Mouse (Mus musculus) frontal cortex, adult 2 months (tissue): ENCODE data around the gene Dmxl2. TPM values are rescaled to one million over a fixed set of nuclear protein-coding genes. Genes with fewer than 3 reads are reported as not detected.

Experiments
- DNase-seq, 2 experiments: peaks; one replicate each; pipeline ENCODE4 v3.0.0; 2022; ENCODE audit warnings: low spot score in 1 of 2; ENCODE audit errors: extremely low spot score in 1 of 2
- polyA plus RNA-seq: library from polyadenylated mRNA; depleted of rRNA; stranded (reverse); fragments of >200 nt; gene quantifications from 2 replicates; pipeline ENCODE4 v1.2.3, GENCODE M21; 2012

Dmxl2 gene
- polyA plus RNA-seq, 1 experiment: 92.6 TPM

DNA sequence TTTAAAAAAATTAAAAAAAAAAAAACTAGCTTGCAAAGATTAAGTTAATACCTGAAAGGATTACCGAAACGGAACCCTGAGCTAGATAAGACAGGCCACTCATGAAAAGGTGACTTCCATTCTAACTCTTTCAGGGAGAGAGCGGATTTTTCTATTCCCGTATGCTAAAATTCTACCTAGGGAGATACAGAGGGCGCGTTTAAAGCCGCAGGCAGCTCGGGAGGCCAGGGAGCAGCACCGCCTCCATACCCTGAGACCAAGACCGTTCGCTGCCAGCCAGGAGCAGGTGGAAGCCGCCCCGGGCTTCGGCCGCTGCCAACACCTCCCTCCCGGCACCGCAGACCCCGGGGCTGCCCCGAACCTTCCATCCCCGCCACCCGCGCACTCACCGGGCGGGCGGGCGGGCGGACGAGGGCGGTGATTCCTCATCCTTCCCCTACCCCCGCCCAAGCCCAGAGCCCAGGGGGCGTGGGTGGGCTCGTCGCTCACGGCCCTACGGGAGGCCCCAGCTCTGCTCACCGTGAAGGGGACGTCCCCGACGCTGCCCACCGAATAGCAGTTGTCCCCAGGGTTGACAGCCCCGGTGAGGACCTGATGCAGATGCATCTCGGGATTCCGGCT is 484 bp downstream of the Dmxl2 start:
- DNase-seq: peak in 1 of 2 experiments; percentile 33

DNA sequence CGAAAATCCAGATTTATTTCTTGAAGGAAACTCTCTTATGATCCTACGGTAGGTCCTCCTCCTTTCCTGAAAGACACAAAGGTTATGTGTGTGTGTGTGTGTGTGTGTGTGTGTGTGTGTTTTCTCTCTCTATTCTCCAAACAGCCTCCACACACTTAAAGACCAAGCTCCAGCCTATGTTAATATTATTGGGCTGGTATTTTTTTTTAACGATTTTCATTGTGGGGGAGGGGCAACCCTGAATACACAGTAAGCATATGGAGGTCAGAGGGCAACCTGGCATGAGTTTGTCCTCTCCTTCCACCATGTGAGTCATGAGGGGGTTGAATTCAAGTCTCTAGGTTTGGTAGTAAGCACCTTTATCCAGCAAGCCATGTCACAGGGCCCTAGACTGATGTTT is 1.6 kb downstream of the Dmxl2 start:
- no peak for DNase-seq

- no peak for DNase-seq
Observed at GRCm38 (mm10) chr9:54499291-54499690, 2.1 kb downstream of the Dmxl2 start.

GRCm38 (mm10) chr9:54490431-54490830 is 11.0 kb downstream of the Dmxl2 start:
- DNase-seq: no peak

- no peak for DNase-seq
Observed at GRCm38 (mm10) chr9:54489599-54489998, 11.8 kb downstream of the Dmxl2 start.

DNA sequence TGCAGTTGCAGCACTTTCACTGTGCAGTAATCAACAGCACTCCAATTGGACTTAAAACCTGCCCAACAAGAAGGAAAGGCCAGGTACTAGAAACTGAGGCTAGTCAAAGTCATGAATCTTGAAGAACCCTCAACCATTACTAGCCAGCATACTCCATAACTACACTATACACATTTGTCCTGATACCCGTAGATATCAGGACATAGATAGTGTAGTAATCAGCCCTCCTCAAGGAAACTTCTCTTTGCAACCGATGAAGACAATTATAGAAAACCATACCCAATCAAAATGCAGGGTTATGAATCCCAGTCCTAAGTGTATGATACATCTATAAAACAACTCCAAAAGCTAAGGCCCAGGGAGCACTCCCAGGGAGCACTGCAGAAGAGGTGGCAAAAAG is 16.5 kb downstream of the Dmxl2 start:
- no peak for DNase-seq

DNA sequence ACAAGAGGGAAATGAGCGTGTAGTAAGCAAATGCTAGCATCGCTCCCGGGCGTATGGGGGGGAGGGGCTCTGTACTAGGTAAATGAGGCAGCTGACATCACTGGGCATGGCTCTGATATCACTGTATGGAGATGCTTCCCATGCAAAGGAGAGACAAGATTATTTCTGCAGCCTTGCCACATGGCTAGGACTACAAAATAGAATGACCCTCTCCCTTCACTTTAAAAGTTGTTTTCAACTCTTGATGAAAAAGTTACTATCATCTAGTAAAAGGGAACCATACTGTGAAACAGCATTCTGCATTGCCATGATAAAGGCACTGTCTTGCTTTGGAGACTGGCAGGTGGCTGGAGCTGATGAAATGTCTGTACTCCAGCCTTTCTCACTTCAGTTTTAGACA is 18.2 kb downstream of the Dmxl2 start:
- no peak for DNase-seq

- DNase-seq: no peak
Observed at GRCm38 (mm10) chr9:54482763-54483162, 18.7 kb downstream of the Dmxl2 start.

DNA sequence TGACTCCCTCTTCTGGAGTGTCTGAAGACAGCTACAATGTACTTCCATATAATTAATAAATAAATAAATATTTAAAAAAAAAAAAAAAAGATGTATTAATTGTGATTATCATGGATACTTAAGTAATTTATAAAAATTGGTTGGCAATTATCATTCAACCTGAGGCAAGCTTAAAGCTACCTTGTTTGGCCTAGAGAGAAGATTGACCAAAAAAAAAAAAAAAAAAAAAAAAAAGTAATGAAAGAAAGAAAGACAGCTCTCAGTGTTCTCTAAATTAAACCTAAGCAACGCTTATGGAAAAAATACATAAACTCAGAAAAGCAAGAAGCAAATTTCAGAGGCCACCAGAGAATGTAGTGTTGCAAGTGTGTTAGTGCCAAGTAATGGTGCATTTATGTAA is 22.4 kb downstream of the Dmxl2 start:
- DNase-seq: no peak

DNA sequence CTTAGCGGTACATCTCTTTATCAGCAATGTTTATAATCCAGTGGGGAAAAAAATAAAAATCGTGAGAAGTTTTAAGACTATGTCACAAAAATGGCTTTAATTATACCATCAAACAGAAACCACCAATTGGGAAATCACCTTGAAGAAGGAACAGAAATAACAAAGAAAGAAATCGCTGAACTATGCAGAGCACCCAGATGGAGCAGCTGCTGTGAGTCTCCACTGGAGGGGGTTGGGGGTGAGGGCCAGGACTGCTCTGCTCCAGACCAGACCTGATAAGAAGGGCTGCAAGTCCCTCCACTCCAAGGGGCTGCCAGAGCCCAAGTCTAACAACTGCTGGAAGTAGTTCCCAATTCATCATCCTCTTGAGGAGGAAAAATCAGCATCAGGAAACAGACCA is 23.3 kb downstream of the Dmxl2 start:
- DNase-seq: no peak

GRCm38 (mm10) chr9:54474546-54474945 is 26.9 kb downstream of the Dmxl2 start:
- DNase-seq: no peak

DNA sequence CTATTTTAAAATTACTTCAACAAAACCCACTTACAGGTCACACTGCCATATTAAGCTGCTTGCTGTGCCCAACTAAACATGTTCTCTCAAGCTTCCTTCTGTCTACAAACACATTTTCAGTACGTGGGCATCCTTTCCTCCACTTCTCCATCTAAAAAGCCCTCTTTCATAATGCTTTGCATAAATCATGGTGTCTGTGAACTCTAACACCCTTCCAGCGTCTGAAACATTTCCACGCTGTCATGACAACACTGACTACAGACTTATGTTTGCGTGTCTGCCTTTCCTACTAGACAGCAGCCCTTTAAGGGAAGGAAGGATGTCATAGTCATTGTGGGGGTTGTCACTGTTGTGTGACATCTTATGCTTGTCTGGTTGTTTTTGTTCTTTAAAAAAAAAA is 27.4 kb downstream of the Dmxl2 start:
- peak; percentile 24 to 55 for DNase-seq

- DNase-seq: no peak
Observed at GRCm38 (mm10) chr9:54472784-54473183, 28.6 kb downstream of the Dmxl2 start.

GRCm38 (mm10) chr9:54469339-54469738 is 32.1 kb downstream of the Dmxl2 start:
- no peak for DNase-seq

DNA sequence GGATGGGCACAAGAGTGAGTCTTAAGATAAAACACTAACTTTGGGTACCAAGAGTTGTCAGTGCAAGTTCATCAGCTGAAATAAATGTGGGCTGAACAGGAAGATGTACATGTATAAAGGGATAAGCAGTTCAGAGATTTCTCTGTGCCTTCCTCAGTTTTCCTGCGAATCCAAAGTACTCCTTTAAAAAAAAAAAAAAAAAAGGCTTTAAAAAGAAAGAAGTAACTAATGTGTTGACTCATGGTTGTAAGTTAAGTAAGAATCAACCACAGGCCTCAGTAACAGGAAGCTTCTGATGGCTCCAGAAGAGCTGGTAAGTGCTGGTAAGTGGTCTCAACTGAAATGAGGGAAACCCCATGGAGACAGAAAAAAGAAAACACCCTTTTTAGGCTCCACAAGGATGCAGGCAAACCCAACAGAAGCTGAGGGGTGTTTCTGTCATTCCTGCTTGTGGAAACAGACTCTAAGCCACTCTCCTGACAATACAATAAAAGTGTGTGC is 33.9 kb downstream of the Dmxl2 start:
- no peak for DNase-seq

DNA sequence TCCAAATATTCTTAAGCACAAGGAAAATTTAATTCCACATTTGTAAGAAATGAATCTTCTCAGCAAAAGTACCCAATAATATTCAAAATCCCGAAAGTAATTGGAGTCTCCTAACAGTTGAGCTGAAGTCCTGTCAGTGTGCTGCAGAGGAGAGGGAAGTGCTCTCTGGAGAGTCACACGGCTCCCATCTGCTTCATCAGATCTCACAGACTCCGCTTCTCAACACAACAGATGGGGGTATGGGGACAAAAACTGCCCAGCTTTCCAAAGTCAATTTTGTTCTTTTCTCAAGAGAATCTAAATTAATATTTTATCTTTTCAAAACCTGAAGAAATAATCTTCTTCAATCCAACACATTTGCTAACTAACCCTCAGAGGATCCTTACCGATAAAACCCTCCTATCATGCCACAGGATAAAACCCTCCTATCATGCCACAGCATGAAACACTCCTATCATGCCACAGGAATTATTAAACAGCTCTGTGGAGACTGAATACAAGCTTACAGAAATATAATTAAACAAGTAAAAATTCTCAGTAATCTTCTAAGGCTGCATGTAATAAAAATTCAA is 37.9 kb downstream of the Dmxl2 start:
- peak in 1 of 2 experiments; percentile 33 for DNase-seq

DNA sequence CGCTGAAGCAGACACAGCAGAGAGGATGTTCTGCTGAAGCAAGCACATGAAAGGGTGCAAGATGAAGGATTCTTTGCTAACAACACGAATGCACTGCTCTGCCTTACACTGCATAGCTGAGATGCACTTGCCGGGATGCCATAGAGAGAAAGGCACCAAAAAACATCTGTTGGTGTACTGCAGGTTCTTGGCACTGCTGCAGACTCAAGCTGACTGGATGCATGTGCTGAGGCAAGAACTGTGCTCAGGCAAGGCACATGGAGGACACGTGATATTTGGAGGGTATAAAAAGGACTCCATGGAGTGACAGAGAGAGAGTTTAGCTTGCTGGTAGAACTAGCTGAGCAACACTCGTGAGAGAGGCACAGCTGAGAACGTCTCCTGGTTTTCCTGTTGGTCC is 62.4 kb downstream of the Dmxl2 start:
- DNase-seq: no peak

DNA sequence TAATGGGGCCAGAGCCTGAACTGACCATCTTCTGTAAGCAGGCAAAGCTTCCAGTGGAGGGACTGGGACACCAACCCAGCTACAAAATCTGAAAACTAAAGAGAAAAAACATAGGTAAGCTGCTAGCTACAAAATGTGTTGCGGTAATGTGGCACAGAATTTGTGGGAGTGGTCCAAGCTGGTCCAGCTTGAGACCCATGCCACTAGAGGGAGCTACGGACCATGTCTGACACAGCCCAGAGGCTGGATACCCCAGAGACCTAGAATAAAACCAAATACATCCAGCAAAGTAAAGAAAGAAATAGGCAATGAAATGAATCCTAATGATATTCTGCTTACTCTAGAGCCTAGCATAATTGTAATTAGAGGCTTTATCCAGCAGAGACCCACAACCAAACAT is 63.2 kb downstream of the Dmxl2 start:
- peak in 1 of 2 experiments; percentile 56 for DNase-seq

- DNase-seq: no peak
Observed at GRCm38 (mm10) chr9:54416238-54416637, 85.2 kb downstream of the Dmxl2 start.

- no peak for DNase-seq
Observed at GRCm38 (mm10) chr9:54356756-54357155, 144.7 kb downstream of the Dmxl2 start.

- DNase-seq: no peak
Observed at GRCm38 (mm10) chr9:54342026-54342425, 159.4 kb downstream of the Dmxl2 start.

DNA sequence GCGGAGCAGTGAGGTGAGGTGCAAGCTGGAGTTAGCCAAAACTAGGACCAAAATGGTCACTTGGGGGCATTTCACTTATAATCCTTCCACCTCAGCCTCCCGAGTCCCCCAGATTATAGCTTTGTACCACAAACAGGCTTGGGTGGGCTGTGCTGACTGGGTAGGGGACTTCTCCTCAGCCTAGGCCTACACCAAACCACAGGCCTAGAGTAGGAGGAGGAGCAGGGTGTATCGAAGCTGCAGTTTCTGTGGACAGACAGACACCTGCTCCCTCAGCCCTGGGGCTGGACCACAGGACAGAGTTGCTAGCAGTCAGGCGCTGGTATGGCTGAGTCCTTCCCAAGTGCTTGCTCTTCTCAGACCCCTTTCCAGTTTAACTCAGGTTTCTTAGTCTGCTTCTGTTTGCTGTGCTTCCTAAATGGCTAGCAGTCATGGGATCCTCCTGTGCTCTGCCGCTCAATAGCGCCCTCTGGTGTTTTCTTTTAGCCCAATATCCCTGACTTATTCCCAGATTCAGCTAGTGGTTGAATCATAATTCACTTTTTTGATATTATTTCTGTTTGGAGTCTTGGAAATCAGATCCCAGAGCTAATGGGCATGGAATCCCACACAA is 164.8 kb downstream of the Dmxl2 start:
- peak; percentile 39 to 90 for DNase-seq
